Mouse (Mus musculus) adipose tissue, adult 10 weeks (tissue): Measurements from ENCODE around the gene Vbp1. TPM values are rescaled to one million over a fixed set of nuclear protein-coding genes. Genes with fewer than 3 reads are reported as not detected.

Experiments
- polyA plus RNA-seq: library from polyadenylated mRNA; stranded (reverse); fragments of 350-450 nt; fragmentation: Illumina TruSeq; extraction: RNeasy Lipid Tissue Mini Kit (QIAGEN cat#74804); gene quantifications from one replicate; pipeline ENCODE4 v1.2.3, GENCODE M21; 2014; ENCODE audit warnings: low read depth, low replicate concordance

Vbp1 gene
- polyA plus RNA-seq: 34.9 TPM

DNA sequence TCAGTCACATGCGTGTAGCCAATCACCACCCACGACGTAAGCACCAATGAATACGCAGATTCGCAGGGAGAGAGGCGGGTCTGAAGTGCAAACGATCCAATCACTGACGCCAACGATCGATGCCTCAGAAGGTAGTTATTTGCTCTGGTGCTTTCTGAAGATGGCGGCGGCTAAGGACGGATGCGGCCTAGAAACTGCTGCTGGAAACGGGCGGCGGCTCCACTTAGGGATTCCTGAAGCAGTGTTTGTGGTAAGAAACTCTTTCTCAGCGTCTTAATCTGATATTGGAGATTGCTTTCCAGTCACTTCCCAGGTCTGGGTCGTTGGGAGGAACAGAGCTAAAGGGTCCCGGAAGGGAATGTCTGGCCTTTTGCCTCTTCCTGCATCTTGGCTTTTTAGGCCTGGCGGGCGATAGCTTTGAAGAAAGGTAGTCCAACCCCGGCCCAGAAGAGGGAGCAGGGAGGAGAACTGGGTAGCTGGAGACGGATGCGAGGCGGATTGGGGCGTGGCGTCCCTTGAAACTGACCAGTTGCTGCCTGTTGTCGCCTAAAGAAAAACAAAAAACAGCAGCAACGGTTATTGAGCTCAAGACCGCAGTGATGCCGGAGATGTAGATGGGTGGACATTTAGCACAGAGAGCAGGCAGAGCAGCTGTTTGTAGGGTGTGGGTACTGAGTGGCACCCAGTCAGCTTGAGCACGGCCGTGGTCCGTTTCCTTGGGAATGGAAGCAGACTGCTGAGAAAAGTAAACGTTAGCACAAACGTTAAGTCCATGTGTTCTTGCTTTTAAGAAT lies at the start of gene Vbp1:
Gene Vbp1, plus strand, starts transcription at position 121 of the 794 bp plus-strand sequence.

DNA sequence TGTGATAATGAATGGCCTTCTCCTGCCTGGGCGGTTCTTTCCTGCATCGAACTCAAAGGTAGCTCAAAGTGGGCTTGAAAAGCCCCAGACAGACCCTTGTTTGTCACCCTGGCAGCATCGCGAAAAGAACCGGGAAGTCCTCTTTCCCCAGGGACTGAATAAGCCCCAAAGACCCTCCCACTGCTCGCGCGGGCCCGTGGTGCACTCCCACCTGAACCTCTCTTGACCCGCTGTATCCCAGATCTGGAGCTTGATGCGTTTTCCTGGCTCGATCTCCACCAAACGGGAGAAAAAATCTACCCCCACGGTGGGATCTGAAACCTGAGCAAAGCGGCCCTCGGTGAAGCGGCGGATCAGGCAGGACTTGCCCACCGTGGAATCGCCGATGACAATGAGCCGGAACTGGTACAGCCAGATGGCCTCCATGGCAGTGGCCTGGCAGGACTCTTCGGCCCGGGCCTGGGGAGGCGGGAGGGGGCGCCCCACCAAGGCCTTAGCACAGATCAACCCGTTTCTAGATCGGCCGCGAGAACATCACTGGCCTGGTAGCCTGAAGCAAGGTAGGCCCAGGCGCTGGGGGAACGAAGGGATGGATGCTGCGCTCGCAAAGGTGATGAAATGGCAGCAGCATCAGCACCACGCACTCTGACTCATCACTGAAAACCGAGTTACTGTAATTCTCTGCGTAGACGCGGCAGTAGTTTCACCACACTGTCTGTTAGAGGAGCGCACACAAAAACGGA lies 63.7 kb downstream of the Vbp1 start, which contains the start of gene Rab39b:
Gene Rab39b, minus strand, starts transcription at position 650 of the 743 bp plus-strand sequence.

Other genes starting within 250 kb of the Vbp1 start
- gene Fundc2, start 131.9 kb upstream of the Vbp1 start, polyA plus RNA-seq: 39.5 TPM
- 1.6 TPM for gene F8, start 131.7 kb upstream of the Vbp1 start, polyA plus RNA-seq
- 21.2 TPM for gene Cmc4, start 97.7 kb upstream of the Vbp1 start, polyA plus RNA-seq
- gene Mtcp1, start 97.7 kb upstream of the Vbp1 start, polyA plus RNA-seq: 9.7 TPM
- 20.2 TPM for gene Brcc3, start 97.7 kb upstream of the Vbp1 start, polyA plus RNA-seq
- gene Rab39b, start 63.9 kb downstream of the Vbp1 start, polyA plus RNA-seq: 1.3 TPM